Mouse (Mus musculus) spleen, adult 10 weeks (tissue): ENCODE measurements around the gene Cntnap5a. TPM values are rescaled to one million over a fixed set of nuclear protein-coding genes. Genes with fewer than 3 reads are reported as not detected.

Source experiments
- polyA plus RNA-seq: library from polyadenylated mRNA; stranded (reverse); fragments of 350-450 nt; fragmentation: Illumina TruSeq; extraction: RNeasy Lipid Tissue Mini Kit (QIAGEN cat#74804); gene quantifications from one replicate; pipeline ENCODE4 v1.2.3, GENCODE M21; 2015; ENCODE audit warnings: low replicate concordance; ENCODE audit not compliant: insufficient read depth

The Cntnap5a gene
- polyA plus RNA-seq: not detected

DNA sequence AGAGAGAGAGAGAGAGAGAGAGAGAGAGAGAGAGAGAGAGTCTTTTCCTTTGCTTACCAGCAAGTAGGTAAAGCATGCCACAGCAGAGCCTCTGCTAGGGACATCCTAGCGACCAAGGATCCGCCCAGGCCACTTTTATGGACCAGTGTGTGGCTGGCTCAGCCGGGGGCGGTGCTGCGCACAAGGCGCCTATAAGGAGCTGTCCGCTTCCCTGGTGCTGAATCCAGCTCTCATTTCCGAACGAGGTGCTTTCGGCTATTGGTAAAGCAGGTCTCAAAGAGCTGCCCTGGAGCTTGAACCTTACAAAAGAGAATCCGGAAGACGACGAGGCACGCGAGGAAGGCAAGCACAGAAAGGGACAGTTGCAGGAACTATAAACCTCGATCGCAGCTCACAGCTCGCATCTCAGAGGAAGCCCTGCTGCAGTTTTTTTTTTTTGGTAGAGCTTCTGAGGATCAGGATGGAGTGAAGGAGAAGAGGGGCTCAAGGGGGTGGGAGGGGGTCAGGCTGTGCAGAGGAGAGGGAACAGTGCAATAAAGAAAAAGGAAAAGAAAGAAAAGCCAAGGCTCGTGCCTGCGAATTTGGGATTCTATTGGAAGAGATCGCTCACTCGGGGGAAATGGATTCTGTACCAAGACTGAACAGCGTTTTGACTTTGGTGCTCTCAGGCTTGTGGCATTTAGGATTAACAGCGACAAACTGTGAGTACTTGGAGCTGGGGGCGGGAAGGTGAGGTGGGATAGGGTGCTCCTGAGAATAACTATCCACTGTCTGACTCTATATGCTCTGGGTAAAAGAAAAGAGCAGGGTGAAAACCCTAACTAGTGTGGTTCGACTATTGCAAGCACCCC, at the start of gene Cntnap5a:
Gene Cntnap5a, plus strand, starts transcription at position 239 of the 851 bp plus-strand sequence.

